Mouse (Mus musculus) urinary bladder, adult 2 months (tissue): Measurements from ENCODE around the gene Rfx3. TPM values are rescaled to one million over a fixed set of nuclear protein-coding genes. Genes with fewer than 3 reads are reported as not detected.

Experiments
- DNase-seq: peaks from one replicate; pipeline ENCODE4 v3.0.0; 2022; ENCODE audit warnings: low spot score
- polyA plus RNA-seq: library from polyadenylated mRNA; depleted of rRNA; stranded (reverse); fragments of >200 nt; gene quantifications from 2 replicates; pipeline ENCODE4 v1.2.3, GENCODE M21; 2012; rRNA removed

Gene Rfx3
- polyA plus RNA-seq = 1.6 and 2.0 TPM in 2 replicates

GRCm38 (mm10) chr19:28010471-28011395 lies at the start of gene Rfx3:
TSS of gene Rfx3 (minus strand) at chr19:28011166.
- DNase-seq = peak; percentile 33

- DNase-seq = no peak
These were observed 41.1 kb upstream of the Rfx3 start for GRCm38 (mm10) chr19:28052058-28052457.

DNA sequence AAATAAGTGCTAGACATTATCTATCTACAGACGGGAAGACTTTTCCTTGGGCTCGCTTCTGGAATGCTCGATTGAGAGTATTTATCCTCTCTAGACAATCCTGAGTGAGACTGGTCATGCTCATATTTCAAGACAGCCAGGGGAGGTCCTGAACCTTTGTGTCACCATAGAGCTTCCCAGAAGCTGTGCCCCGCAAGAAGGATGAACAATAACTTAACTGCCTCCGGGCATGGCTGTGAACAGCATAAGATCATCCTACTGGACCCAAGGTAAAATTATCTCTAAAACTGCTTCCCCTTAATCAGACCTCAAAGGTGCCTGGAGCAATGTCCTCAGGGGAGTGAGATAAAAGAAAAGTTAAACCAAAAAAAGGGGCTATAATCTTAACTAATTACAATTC lies 40.6 kb upstream of the Rfx3 start:
- DNase-seq = no peak

DNA sequence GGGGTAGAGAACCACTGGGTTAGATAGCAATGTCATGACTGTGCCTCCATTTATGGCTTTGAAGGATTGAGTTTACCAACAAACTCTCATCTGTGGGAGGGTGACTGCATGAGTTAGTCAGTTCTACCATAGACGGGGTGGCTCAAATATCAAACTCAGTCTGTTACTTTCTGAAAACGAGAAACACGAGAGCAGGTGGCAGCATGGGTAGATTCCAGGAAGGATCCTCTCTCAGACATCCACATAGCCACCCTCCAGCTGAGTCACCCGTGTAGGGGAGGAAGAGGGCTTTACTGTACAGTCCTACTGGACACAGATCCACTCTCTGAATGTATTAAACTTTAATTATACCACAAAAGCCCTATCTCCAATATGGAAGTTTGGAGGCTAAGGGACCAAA lies 38.3 kb upstream of the Rfx3 start:
- DNase-seq = no peak

- no peak for DNase-seq
These were observed 35.8 kb upstream of the Rfx3 start for GRCm38 (mm10) chr19:28046806-28047205.

GRCm38 (mm10) chr19:28044950-28045349 lies 34.0 kb upstream of the Rfx3 start:
- DNase-seq = no peak

DNA sequence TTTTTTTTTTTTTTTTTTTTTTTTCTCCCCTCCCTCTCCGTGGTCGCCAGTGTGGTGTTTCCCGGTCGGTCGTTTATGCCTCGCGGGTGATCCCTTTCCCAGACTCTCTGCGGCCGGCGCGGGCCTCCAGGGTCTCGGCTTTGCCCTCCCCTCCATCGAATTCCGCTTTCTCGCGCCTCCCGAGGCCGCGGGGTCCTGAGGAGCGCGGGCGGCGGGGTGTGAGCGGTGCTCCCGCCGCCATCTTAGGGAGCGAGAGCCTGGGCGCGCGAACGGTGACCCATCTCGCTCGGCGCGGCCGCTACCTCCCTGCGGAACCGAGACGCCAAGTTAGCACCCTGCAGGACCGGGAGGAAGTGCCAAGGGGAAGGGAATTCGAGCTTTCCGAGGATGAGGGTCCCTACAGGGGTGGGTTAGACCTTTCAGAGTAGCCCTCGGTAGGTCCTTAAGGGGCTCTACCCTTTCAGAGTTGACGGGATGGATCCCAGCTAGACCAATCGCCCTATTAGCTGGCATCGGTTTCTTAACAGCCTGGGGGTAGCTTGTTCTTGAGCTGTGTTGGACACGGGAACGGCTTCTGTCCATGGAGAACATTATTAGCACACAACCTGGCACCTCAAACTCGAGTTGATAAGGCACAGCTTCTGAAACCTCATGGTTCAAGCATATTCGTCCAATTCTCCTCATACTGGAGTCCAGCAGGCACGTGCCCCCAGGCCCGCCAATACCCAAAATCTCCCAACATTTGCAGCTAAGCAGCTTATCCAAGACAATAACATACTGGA lies 943 bp upstream of the Rfx3 start:
- DNase-seq = peak; percentile 71

DNA sequence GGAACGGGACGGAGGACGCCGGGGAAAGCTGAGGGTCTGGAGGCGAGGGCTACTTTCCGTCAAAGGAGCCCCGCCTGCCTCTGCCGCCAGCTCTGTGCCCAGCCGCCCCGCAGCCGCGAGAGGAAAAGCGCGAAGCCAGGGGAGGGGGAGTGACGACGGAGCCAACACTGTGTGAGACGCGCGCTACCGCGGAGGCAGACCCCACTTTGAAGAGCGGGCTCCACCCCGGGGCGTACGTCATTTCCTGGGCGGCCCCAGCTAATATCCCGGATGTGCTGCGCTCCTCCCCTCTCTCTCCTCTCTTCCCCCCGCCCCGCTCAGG lies 391 bp upstream of the Rfx3 start:
- peak; percentile 87 for DNase-seq

DNA sequence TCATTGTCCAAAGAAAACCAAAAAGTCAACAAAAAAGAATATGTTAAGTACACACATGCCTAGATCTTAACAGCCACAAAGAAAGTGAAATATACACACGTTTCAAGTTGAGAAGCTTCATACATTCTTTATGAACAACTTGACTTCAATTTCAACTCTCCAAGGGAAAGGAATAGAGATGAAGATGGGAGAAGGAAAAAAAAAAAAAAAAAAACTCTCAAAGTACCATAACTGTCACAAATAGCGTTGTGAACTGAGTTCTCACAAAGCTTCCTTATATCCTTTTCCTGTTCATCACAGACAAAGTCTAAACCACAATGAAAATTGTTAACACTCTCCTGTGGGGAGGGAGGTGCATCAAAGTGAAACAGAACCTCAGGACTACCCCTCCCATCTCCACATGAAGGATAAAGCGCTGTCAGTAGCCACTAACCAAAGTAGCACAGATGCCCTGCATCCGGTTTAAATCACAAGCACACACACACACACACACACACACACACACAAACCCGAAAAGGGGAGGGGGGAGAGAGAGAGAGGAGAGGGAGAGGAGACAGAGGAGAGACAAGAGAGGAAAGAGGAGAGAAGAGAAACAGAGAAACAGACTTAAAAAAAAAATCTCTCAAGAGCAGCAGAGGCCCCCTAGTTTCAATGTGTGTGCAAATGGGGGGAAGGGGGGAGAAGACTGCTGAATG lies 1.2 kb downstream of the Rfx3 start:
- no peak for DNase-seq

GRCm38 (mm10) chr19:28004190-28004589 lies 6.8 kb downstream of the Rfx3 start:
- DNase-seq = no peak

GRCm38 (mm10) chr19:28003474-28003873 lies 7.5 kb downstream of the Rfx3 start:
- no peak for DNase-seq

DNA sequence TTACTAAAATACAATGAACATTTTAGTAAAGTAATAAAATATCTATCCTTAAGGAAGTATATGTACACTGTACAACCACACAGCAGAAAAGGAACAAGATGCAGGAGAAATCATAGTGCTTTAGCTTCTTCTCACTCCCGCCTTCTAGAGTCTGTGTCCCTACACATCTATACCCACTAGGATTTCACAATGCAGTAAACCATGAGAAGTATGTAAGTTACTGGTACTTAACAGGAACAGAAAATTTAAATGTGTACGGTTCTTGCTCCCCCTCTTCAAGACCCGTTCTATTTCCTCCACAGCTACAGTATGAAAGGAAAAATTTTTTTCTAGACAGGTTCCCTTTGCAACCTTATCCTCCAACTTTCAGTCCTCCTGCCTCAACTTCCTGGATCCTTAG lies 8.3 kb downstream of the Rfx3 start:
- DNase-seq = no peak

DNA sequence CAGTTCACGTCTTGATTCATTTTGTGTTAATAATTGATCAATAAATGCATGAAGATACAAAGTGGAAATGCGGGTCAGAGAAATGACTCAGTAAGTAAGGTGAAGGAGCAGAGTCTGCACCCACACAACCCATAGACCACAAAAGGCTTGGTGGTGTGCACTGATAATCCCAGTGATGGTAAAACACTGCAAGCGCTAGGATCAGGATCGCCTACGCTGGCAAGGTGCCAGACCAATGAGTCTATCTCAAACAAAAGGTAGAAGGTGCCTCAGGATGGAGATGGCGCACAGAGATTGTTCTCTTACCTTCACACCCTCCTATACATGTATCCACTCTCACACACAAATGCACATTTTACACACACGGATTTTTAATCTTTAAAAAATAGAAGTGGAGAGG lies 18.2 kb downstream of the Rfx3 start:
- no peak for DNase-seq

DNA sequence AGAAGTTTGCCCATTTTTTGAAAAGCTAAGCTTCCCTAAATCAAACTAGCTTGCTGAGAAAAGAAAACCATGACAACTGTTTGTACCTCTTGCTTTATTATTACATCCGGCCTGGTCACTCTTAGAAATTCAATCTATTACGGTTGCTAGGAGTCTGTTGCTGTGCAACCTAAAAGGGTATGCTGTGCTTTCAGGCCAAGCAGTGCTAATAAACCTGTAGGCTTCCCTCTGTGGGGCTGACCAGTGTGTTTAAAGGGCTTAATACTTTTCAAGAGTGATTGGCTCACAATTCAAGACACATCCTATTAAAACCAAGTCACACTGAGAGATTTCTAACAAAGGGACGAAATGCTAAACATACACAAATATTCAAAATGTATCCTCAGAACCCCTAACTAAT lies 22.2 kb downstream of the Rfx3 start:
- no peak for DNase-seq

DNA sequence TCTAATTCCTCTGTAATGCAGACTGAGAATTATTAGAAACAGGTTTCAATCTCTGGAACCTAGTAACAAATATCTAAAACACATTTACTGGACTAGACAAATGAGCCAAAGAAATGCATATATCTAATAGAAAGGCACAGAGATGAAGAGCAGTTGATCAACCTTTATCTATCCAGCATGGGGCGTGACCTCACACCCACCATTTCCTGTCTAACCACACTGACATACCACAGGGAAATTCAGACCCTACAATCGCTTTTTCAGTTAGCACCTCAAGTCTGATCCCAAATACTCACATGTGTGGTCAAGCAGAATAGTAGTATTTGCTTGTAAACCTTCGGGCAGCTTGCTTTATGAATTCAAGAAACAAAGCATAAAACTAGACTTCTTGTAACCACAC lies 43.4 kb downstream of the Rfx3 start:
- no peak for DNase-seq

GRCm38 (mm10) chr19:27961271-27961670 lies 49.7 kb downstream of the Rfx3 start:
- DNase-seq = no peak

GRCm38 (mm10) chr19:27935453-27935852 lies 75.5 kb downstream of the Rfx3 start:
- no peak for DNase-seq

DNA sequence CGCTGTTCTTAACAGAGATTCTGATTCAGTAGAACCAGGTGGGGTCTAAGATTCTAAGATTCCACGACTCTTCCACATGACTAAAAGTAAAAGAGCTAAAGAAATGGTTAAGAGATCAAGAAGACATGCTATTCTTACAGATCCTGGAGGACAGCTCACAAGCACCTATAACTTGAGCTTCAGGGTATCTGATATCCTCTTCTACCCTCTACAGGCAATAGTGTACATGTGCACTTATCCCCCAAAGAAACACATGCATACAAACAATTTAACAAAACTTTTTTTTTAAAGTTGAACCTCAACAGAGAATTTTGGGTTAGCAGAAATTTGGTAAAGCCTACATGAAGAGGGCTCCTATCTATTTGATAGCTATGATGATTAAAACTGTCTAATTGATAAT lies 79.8 kb downstream of the Rfx3 start:
- no peak for DNase-seq

- no peak for DNase-seq
These were observed 84.6 kb downstream of the Rfx3 start for GRCm38 (mm10) chr19:27926378-27926777.

DNA sequence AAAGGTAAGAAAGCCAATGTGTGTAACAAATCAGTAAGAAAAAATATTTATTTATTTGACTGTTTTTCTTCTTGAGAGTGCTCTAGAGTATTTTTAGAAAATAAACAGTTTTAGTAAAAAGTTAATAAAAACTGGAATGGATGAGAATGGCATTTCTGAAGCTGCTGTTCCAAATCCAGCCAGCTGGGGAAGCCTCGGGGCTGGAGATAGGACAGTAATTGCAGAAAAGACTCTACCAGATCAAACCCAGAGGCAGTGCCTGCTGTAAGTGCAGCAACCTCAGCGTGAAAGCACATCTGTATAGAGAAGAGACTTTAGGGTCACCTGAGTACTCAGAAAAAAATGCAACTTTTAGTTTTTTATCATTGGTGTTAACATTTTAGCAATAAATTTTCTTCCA lies 91.9 kb downstream of the Rfx3 start:
- DNase-seq = no peak

DNA sequence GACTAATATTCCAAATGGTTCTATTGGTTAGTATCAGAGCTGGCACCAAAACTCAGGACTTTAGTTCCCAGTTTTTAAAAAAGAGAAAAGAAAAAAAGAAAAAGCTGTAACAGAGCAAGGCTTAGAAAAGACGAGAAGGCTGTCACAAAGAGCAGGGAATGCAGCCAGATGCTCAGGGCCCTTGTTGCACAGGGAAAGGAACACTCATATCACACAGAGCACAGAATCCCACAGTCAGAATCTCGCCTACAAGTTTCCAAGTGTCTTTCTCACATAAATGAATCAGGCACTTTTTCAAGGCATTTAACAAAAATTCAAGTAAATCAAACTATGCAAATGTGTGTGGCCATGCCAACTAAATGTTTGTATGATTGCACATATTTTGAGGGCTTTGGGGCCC lies 94.5 kb downstream of the Rfx3 start:
- DNase-seq = no peak

- no peak for DNase-seq
These were observed 104.0 kb downstream of the Rfx3 start for GRCm38 (mm10) chr19:27906976-27907375.

DNA sequence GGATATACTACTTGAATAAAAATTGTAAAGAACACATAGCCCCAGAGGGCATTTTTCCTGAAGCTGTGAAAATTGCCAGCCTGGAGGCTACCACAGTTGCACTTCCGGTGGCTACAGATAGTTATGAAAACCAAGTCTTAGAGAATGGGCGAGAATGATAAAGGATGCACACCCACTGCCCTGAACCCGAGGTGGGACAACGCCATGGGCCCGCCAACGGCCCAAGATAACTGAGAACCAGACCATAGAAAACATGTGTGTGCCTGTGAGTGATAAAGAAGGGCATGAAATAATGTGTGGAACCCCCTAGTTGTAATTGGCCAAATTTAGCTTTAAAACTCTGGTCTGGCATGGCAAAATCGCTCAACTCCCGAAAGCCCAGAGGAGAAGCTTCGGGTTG lies 105.0 kb downstream of the Rfx3 start:
- no peak for DNase-seq
